Mouse (Mus musculus) G1E (cell line): ENCODE data around the gene Gpc6.

Experiments
- CTCF ChIP-seq: IDR thresholded peaks from 2 replicates; pipeline ENCODE4 v1.5.1; 2012; ENCODE audit warnings: low read depth, low read length, inconsistent platforms, mixed read lengths
- GATA1 ChIP-seq: IDR thresholded peaks from 2 replicates; pipeline ENCODE4 v1.6.1; 2012; ENCODE audit warnings: borderline replicate concordance, low read length, inconsistent platforms, mixed read lengths
- GATA2 ChIP-seq: IDR thresholded peaks from 2 replicates; pipeline ENCODE4 v1.6.1; 2012; ENCODE audit warnings: low read depth, low read length, inconsistent platforms, borderline replicate concordance
- POLR2AphosphoS5 ChIP-seq: IDR thresholded peaks from 2 replicates; pipeline ENCODE4 v1.6.1; 2012; ENCODE audit warnings: low read depth, low read length, inconsistent platforms; ENCODE audit not compliant: insufficient replicate concordance
- TAL1 ChIP-seq: conservative IDR thresholded peaks from 2 replicates; pipeline ENCODE4 v1.6.1; 2012; ENCODE audit warnings: low read depth, low read length, inconsistent platforms, mixed read lengths

GRCm38 (mm10) chr14:116882480-116883044 lies 42.6 kb upstream of the Gpc6 start:
- TF ChIP-seq CTCF (no peak), POLR2AphosphoS5 (no peak), TAL1 (no peak), GATA1 (no peak), GATA2 (no peak)
